Mouse (Mus musculus): ENCODE measurements around the gene Pkd1l2.

Pkd1l2 gene

DNA sequence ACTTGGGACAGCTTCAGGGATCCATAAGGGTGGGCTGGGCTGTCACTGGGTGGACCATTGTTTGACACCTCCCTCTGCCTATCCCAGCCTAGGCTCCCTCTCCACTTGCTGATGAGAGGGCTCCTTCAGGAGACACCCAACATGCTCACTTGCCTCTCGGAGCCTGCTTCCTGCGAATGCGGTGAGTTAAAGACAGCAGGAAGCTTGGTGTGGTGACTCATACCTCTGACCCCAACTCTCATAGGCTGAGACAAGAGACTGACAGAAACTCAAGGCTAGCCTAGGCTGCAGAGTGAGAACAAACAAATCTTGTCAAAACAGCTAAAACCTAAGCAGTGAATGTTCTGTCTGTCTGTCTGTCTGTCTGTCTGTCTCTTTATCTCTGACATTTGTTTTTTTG is 48.9 kb downstream of the Pkd1l2 start:
- no peak for DNase-seq (ENCODE audit: low read depth, low spot score)

GRCm38 (mm10) chr8:117032609-117033008 is 49.6 kb downstream of the Pkd1l2 start:
- no peak for DNase-seq (ENCODE audit: low read depth, low spot score)

GRCm38 (mm10) chr8:117031476-117031875 is 50.8 kb downstream of the Pkd1l2 start:
- no peak for DNase-seq (ENCODE audit: low read depth, low spot score)

- no peak for DNase-seq (ENCODE audit: low read depth, low spot score)
Measured at GRCm38 (mm10) chr8:117028686-117029085, 53.6 kb downstream of the Pkd1l2 start.

DNA sequence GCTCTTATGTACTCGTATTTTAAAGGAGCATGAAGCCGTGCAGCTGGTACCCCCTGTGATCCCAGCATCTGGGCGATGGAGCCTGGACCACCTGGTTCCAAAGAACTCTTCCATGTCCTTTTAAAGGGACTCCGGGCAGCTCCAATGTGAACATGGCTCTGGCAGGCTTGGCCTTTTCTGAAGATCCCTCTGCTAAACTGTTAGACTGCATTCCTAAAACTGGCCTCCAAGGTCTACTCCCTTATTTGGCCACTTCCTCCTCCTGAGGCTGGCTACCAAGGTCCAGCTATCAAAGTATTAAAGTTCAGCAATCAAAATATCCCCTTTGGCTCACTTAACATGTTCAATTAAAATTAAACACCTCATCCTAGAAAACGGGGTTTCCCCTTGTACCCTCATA is 54.6 kb downstream of the Pkd1l2 start:
- DNase-seq (ENCODE audit: low read depth, low spot score) = no peak

- DNase-seq (ENCODE audit: low read depth, low spot score) = peak; percentile 8
Measured at GRCm38 (mm10) chr8:117022297-117022993, 59.8 kb downstream of the Pkd1l2 start.

GRCm38 (mm10) chr8:117019323-117020275 is 62.6 kb downstream of the Pkd1l2 start:
- DNase-seq (ENCODE audit: low read depth, low spot score) = no peak

DNA sequence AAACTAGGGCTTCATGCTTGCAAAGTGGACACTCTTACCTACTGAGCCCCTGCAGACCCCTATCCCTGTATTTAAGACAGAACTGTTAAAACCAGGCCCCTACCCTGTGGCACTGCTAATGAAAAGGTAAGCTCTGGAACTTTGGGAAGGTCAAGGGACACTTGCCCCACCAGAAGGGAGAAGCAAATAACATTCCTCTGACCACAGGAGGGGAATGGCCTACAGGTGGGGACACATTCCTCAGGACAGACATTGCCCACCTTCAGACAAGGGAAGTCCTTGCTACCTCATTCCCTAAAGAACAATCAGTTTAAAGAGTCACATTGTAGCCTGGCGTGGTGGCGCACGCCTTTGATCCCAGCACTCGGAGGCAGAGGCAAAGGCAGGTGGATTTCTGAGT is 64.4 kb downstream of the Pkd1l2 start:
- no peak for DNase-seq (ENCODE audit: low read depth, low spot score)

DNA sequence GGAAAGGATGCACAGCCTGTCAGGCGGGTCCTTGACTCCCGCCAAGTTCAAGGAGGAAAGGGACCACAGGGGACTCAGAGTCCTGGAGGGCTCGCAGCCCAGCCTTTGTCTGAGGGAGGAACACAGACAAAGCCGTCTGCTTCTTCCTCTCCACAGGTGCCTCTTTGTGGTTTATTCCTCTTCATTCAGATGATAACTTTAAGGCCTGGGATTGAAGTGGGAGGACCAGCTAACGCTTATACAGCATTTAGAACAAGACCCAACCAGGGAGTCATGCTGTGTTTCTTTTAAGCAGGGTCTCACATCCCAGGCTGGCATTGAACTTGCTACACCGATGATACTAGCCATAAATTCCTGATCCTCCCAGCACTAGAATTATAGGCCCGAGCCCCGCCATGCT is 65.2 kb downstream of the Pkd1l2 start:
- no peak for DNase-seq (ENCODE audit: low read depth, low spot score)

DNA sequence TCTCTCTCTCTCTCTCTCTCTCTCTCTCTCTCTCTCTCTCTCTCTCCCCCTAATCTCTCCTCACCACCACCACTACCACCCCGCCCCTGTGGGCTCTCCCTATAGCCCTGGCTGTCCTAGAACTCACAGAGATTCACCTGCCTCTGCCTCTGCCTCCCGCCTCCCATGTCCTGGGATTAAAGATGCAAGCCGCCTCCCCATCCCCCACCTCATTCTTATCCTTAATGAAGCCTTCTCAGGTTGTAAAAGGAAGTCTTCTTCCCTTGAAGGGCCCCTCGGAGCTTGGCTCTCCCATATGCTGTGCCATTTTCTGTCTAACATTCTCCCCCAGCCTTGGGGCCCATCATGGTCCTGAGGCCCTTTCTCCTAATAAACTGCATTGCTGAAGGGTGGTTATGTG is 66.6 kb downstream of the Pkd1l2 start:
- no peak for DNase-seq (ENCODE audit: low read depth, low spot score)

DNA sequence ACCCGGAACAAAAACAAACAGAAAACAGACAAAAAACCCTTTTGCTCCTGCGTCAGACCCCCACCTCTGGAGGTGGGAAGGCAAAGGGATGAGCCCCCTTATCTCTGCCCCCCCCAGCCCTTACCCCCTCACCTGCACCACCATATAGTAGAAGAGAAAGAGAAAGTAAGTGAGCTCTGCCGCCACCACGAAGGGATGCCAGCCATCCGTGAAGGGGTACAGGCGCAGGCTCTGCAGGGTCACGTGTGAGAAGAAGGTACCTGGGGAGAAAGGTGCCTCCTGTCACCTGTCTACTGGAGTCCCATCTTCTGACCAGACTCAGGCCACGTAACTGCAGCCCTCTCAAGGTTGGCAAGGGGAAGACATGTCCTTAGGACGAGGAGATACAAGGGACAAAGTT is 70.9 kb downstream of the Pkd1l2 start:
- peak; percentile 50 for DNase-seq (ENCODE audit: low read depth, low spot score)

- DNase-seq (ENCODE audit: low read depth, low spot score) = no peak
Measured at GRCm38 (mm10) chr8:116994016-116994716, 88.1 kb downstream of the Pkd1l2 start.

GRCm38 (mm10) chr8:116993095-116993867 is 89.0 kb downstream of the Pkd1l2 start, which contains the start of gene Gcsh:
Gene Gcsh (minus strand): TSS chr8:116993537.
- DNase-seq (ENCODE audit: low read depth, low spot score) = peak; percentile 99

DNA sequence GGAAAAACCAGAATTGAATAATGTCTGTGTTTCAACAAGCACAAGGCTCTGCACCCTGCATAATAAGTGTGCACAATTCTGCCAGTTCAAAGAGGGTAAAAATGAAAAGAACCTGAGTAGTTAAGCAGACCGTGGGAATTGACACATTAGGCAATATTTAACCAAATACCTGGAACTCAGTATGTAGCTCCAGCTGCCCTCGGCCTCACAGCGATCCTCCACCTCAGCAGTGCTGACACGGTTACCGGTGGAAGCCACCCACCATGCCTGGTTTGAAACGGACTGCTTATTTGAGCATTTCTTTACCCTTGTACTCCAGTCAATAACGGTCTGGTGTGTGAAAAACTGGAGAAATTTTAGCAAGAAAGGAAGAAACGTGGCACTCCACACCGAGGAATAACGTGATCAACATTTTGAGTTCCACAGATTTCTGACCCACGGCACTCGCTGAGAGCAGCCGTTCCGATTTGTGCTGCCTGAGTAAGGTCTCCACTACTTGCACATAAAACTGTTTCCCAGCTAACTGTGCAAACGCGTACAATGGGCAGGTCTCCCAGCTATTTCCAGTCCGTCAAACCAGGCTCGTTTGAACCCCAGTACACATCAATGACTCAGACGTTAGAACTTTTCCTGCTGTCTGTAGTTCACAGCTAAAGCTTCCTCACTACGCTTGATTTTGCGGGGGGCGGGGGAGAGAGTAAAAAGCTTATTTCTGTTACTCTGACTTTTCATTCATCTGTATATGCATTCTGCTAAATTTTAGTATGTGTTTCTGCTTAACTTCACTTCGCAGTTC is 89.9 kb downstream of the Pkd1l2 start:
- no peak for DNase-seq (ENCODE audit: low read depth, low spot score)

DNA sequence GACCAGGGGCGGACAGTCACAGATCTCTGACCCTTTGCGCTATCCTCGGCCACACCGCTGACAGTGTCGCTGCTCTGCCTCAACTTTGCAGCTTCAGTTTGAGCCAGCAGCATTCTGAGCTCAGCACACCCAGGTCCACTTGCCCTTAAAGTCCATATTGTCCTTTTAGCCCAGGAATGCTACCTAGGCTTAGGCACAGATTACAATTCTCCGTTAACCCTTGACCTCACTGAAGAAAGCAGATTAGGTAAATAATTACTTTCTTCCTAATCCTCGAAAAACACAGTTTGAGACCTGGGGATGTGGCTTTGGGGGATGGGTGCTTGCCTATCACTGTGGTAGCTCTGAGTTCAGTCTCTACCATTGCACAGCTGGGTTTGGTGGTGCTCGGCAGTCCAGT is 91.0 kb downstream of the Pkd1l2 start:
- no peak for DNase-seq (ENCODE audit: low read depth, low spot score)

- no peak for DNase-seq (ENCODE audit: low read depth, low spot score)
Measured at GRCm38 (mm10) chr8:116989842-116990241, 92.4 kb downstream of the Pkd1l2 start.

GRCm38 (mm10) chr8:116980117-116980516 is 102.1 kb downstream of the Pkd1l2 start:
- DNase-seq (ENCODE audit: low read depth, low spot score) = peak; percentile 83

- DNase-seq (ENCODE audit: low read depth, low spot score) = peak; percentile 100
Measured at GRCm38 (mm10) chr8:116978631-116979256, 103.5 kb downstream of the Pkd1l2 start, which contains the start of gene 1700030J22Rik. Gene 1700030J22Rik (minus strand): TSS chr8:116978959.

- no peak for DNase-seq (ENCODE audit: low read depth, low spot score)
Measured at GRCm38 (mm10) chr8:116978052-116978451, 104.2 kb downstream of the Pkd1l2 start.

DNA sequence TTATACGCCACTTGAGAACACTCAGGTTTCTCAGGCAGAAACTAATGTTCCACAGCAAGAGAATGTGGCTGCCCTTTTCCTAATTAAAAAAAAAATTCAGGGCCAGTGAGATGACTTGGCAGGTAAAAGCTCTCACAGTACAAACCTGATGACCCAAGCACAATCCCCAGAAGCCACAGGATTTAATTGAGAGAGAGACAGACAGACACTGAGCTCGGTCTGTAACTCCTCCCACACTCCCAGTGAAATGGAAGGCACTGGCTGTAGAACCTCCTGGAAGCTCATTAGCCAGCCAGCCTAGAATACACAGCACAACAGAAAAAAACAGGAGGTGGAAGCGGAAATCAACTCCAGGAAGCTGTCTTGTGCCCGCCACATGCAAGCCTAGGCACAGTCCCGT is 106.6 kb downstream of the Pkd1l2 start:
- no peak for DNase-seq (ENCODE audit: low read depth, low spot score)

Measured in A20 (cell line).